13 mouse cellular contexts compared by ENCODE assay signal in genomic region chr6:33256638-33257037, GRCm38 (mm10).
"Had no signal": no experiment of that assay in that cellular context is flagged by ENCODE, and none has a peak within 500 bp of the region (broad histone marks: within the 10 kb centered on the region; RNA-seq: fewer than 3 reads in every experiment).

No protein-coding gene starts in this region.

- DNase-seq: kidney, adult 2 months; kidney, postnatal 25 days; layer of hippocampus, postnatal 36 days; left cerebral cortex, postnatal 4 days; liver, postnatal 0 days; lung, embryonic 14.5 days; midbrain, embryonic 14.5 days; right cerebral cortex, postnatal 25 days; spleen, adult 18-20 months; thymus, adult 2 months; thymus, postnatal 14 days; thymus, postnatal 4 days had no signal

- ATAC-seq: liver, postnatal 0 days; lung, postnatal 0 days had no signal
